Mouse (Mus musculus) right cerebral cortex, adult 18-20 months (tissue): Measurements from ENCODE around the gene Ednra.

Source experiments
- DNase-seq: peaks from one replicate; pipeline ENCODE4 v3.0.0; 2022; ENCODE audit warnings: mixed read lengths

The Ednra gene

GRCm38 (mm10) chr8:77724046-77724930 lies at the start of gene Ednra:
Gene Ednra (minus strand): TSS chr8:77724464.
- DNase-seq: no peak

GRCm38 (mm10) chr8:77773831-77774230 lies 49.6 kb upstream of the Ednra start:
- DNase-seq: no peak

DNA sequence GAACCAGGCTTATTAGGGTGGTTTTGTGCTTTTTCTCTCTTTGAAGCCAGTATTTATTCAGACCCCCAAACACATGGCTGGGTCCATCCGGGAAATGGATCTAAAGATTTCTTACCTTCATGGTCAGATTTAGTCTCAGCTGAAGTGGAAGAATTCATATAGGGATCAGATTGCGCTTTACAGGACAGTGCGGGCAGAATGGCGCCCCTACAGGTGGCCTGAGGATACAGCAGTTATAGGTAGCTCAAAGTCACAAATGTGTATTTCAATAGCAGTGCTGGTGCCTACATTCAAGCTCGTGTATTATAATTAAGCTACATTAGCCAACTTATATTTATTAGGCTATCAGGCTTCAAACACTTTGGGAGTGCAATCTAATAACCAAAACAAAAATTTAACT lies 49.0 kb upstream of the Ednra start:
- DNase-seq: no peak

DNA sequence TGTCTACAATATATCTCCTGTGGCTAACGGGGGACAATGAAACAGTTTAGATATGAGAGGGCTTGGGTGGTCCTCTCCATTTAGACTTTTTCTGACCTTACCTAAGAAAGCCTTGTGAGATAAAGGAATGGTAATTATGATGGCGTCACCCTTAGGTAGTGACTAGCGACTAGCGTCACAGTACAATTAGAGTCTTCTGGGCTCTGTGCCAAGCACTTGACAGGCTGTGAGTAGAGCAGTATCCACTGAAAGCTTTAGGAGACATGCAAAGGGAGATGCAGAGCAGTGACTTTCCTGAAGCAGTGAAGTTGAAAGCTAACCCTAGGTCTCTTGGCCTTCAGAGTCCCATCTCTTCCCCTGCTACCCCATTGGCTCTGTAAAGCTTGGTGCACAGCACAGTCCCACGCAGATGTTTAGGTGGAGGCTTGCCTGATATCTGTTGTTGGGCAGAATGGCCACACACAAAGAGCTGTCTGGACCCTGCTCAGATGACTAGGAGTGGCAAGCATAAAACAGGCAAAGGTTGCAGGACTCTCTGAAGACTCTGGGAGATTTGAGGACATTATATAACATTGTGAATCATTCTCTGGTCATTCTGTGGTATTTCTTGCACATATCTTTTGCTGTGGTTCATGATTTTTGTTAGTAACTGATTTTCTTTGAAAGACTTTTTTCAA lies 48.1 kb upstream of the Ednra start:
- peak; percentile 25 for DNase-seq

GRCm38 (mm10) chr8:77770966-77771365 lies 46.7 kb upstream of the Ednra start:
- DNase-seq: no peak

GRCm38 (mm10) chr8:77768916-77769315 lies 44.7 kb upstream of the Ednra start:
- no peak for DNase-seq

DNA sequence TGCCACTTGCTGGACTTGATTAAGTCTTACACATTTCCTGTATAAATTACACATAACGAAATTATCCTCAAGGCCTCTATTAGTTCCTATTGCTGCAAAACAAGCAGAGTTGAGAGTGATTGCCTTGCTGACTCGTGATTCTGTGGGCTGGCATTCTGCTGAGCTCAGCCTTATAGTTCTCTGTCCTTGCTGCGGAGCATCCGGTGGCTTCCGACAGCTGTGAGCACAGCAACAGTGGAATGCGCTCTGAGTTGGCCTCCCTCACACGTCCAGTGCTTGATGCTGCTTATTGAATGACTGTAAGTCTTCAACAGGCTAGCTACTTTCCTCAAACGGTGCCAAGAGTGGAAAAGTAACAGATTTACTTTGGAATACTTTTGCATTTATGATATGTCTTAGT lies 40.0 kb upstream of the Ednra start:
- no peak for DNase-seq

- no peak for DNase-seq
Observed at GRCm38 (mm10) chr8:77762967-77763366, 38.7 kb upstream of the Ednra start.

- DNase-seq: no peak
Observed at GRCm38 (mm10) chr8:77755441-77755840, 31.2 kb upstream of the Ednra start.

DNA sequence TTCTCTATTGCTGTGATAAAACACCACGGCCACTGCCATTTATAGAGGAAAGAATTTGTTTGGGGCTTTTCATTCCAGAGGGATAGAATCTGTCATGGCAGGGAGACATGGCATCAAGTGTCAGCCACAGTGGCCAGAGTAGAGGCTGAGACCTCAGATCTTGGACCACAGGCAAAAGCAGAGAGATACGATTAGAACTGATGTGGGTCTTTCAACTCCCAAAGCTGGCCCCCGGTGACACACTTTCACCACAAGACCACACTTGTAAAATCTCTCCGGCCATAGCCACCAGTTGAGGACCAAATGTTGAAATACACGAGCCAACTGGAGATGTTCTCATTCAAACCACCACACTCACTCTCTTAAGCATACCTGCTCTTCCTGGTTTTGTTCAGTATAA lies 29.5 kb upstream of the Ednra start:
- no peak for DNase-seq

DNA sequence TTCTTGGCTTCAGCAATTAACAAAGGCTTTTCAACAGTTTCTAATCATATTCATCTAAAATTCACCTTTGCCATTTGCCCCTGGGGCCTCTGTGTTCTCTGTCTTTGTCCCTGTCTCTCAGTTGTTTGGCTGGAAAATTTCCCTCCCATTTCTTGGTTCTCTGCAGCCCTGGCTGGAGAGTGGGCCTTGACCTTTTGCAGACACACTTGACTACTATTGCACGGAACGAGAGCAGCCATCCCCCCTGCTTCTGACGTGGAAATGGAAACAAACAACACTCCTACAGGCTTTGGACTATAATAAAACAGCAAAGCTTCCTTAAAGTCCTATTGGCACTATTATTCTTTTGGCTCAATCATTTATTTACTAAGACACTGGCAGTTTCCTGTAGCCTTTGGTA lies 27.8 kb upstream of the Ednra start:
- no peak for DNase-seq

DNA sequence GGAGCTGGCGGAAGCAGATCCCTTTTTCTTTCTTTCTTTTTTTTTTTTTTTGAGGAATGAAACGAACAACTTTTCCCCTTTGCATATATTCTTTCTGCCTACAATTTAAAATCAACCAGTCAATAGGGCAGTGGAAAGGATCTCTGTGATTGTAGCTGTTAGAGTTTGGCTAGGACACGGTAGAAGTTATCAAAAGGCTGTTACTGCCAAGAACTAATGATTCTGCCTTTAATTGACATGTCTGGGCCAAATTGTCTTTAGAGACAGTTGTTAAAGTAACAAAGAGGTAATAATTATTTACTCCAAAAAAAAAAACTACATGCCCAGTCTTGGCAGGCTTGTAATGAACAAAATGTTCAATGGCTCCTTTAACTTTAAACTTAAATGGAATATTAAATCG lies 26.1 kb upstream of the Ednra start:
- no peak for DNase-seq

- no peak for DNase-seq
Observed at GRCm38 (mm10) chr8:77744476-77744875, 20.2 kb upstream of the Ednra start.

- DNase-seq: no peak
Observed at GRCm38 (mm10) chr8:77742395-77742794, 18.1 kb upstream of the Ednra start.

DNA sequence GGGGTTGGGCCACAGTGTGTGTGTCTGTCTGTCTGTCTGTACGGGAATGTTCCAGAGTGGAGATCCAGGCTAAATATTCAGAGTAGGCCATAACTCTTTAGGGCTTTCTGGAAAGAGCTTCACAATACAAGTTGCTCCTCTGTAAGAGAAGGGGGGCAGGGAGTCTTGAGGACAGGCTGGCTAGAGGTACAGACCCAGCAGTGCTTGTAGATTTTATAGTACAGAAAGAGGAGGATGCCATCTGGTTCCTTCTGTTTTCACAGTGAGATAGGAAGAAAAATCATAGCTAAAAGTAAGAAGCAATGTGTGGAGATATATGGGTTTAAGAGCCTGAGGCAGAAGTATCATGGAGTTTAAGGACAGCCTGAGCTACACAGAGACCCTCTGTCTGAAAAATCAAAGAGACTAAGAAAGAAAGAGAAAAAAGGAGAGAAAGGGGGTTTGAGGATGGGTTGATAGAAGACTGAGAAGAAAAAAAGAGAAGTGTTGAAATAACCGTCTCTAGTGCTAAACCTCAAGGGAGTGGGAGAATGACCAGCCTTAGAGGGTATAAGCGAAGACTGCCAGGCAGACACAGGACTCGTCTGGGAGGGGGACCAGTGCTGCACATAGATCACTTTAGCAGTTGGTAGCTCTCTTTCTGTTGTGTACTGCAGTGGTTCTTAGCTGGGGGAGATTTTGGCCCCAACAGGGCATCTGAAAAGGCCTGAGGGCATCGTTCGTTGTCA lies 16.9 kb upstream of the Ednra start:
- DNase-seq: peak; percentile 8

- DNase-seq: no peak
Observed at GRCm38 (mm10) chr8:77738419-77738818, 14.2 kb upstream of the Ednra start.

DNA sequence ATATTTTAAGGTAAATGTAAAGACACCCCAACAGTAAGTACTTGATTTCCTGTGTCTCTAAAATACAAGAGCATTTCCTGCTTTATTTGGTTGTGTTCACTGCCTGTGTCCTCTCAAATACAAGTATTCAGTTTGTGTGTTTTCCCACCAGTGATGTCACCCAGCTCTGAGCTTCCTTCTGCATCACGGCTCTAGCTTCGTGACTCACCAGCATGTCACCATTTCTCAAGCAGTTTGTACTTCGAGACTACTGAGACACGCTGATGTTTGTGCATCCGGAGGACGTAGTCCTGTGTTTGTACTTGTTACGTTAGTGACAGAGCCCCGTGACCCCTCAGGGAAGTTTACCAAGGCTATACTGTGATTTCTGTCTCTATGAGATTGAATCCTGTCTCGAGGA lies 13.1 kb upstream of the Ednra start:
- no peak for DNase-seq

DNA sequence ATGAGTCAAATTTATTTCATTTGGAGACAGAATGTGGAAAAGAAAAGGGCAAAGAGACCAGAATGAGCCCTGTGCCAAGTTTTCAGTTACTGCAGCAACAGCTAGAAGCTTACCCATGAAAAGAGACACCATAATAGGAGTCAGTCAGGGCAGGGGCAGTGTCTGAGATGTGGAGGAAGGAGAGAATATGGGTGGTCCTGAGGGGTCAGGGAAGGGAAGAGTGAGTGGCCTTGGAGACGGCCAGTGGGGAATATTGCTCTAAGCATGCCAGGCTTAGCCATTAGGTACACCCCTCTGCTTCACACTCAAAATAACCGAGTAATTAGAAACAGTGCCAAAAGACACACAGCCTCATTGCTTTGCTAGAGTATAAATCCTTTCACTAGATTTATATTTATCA lies 9.5 kb upstream of the Ednra start:
- no peak for DNase-seq

- DNase-seq: no peak
Observed at GRCm38 (mm10) chr8:77732964-77733363, 8.7 kb upstream of the Ednra start.

DNA sequence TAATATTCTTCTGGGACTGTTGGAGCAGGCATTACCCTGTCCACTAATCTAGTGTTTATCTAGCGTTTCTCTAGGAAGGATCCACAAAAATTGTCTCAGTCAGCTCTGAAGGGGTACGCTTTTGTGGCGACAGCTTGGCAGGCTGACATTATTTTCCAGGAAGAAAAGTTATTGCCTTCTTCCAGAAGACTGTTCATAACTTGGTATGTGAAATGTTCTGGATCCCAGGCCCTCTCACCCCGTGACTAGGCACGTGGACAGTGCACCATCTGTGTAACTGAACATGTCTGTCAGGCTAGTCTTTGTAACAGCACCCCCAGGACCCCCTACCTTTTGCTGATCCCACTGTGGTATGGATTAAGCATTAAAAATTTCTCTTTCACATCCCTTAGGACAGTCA lies 1.1 kb upstream of the Ednra start:
- no peak for DNase-seq

DNA sequence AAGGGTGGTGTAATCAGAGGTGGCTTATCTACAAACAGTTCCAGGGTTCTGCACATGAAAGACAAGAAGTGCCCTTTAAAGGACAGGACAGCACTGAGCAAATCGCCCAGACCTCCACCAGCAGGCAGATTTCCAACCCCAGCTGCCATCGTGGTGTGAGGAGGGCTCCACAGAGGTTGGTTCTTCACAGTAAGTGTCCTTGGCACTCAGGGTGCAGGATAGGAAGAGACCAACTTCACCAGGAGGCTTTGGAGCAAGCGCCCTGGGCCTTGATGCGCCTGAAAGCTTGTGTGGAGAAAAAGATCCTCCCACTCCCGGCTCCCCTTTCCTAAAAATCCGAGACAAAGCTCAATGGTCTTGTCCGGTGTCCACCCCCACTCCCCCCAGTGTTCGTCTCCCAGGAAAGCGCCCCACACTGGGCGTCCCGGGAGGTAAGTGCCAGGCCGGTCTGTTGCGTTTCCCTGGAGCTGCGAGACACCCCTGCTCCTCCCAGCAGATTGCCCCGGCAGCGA lies 674 bp downstream of the Ednra start:
- DNase-seq: no peak

GRCm38 (mm10) chr8:77723018-77723417 lies 1.2 kb downstream of the Ednra start:
- no peak for DNase-seq

DNA sequence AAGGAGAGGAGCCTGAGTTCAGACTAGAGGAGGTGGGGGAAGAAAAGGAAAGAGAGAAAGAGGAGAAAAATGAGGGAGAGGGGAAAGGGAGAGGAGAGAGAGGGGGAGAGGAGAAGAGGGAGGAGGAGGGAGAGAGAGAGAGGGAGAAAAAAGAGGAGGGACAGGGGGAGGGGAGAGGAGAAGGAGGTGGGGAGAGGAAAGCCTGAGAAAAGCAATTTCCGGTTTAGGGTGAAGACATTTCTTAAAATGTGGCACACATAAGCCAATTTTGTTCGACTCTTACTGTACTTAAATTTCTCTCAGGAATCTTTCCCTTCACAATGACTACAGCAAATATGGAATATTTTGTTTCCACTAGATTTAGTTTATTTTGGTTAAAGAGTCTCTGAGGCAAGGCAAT lies 5.3 kb downstream of the Ednra start:
- DNase-seq: no peak

DNA sequence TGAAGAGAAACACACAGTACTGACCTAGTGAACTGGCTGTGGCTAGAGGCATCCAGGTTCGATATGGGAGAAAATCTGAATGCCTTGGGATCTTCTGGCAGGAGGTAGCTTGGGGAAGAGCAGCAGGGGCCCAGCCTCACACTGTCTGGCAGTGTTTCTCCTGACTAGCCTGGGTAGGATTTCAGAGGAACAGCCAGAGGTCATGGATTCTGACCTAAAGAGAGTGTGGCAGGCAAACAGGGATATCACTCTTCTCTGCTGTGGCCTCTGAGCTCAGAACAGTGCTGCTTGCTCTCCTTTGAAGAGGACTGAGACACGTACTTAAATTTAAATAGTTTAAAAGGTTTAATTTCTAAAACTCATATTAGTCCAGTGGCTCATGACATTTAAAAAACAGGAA lies 7.2 kb downstream of the Ednra start:
- no peak for DNase-seq
